Mouse (Mus musculus) heart, embryonic 16.5 days (tissue): Measurements from ENCODE around the gene Hc. TPM values are rescaled to one million over a fixed set of nuclear protein-coding genes. Genes with fewer than 3 reads are reported as not detected.

Experiments
- ATAC-seq: fragments of 200-750 bp; cut with Nextera tagmentation; replicated peaks from 2 replicates; pipeline ENCODE4 v1.8.0; 2017; ENCODE audit warnings: moderate number of reproducible peaks; ENCODE audit not compliant: insufficient read depth, low FRiP score; ENCODE audit errors: extremely low read depth
- H3K27ac ChIP-seq: fragments of 300-500 bp; sonication (generic); 2 replicates; pipeline ENCODE4 v1.5.1; 2014; ENCODE audit warnings: mild to moderate bottlenecking, low read length, control low read depth, moderate library complexity
- H3K27me3 ChIP-seq: fragments of 300-500 bp; sonication (generic); 2 replicates; pipeline ENCODE4 v1.6.1; 2014; ENCODE audit warnings: low read length, mixed read lengths; ENCODE audit not compliant: control insufficient read depth, insufficient read depth
- H3K36me3 ChIP-seq: fragments of 300-500 bp; sonication (generic); 2 replicates; pipeline ENCODE4 v1.6.1; 2014; ENCODE audit not compliant: control insufficient read depth, insufficient read depth
- H3K4me1 ChIP-seq: fragments of 300-500 bp; sonication (generic); 2 replicates; pipeline ENCODE4 v1.6.1; 2014; ENCODE audit warnings: low read length, mixed read lengths; ENCODE audit not compliant: control insufficient read depth, insufficient read depth
- H3K4me2 ChIP-seq: fragments of 300-500 bp; sonication (generic); 2 replicates; pipeline ENCODE4 v1.6.1; 2014; ENCODE audit warnings: low read depth, mild to moderate bottlenecking, control low read depth, low read length
- H3K4me3 ChIP-seq: fragments of 300-500 bp; sonication (generic); 2 replicates; pipeline ENCODE4 v1.5.1; 2014; ENCODE audit warnings: mild to moderate bottlenecking, control low read depth, low read length
- H3K9ac ChIP-seq: fragments of 300-500 bp; sonication (generic); 2 replicates; pipeline ENCODE4 v1.6.1; 2014; ENCODE audit warnings: low read length, control low read depth
- H3K9me3 ChIP-seq: fragments of 300-500 bp; sonication (generic); replicated peaks from 2 replicates; pipeline ENCODE4 v1.6.1; 2016; ENCODE audit warnings: low read length; ENCODE audit not compliant: control insufficient read depth
- WGBS: fragments of 180-500 bp; shearing (Covaris S2); extraction: QIAGEN DNeasy Blood & Tissue Kit; methylation state at CpG from one replicate; pipeline ENCODE4 v1.1.7; 2014; 5-methylcytosine and 5-hydroxymethylcytosine counted together
- polyA plus RNA-seq: library from polyadenylated mRNA; unstranded; fragments of >200 nt; fragmentation: Nextera tagmentation; extraction: Ambion mirVana; gene quantifications from 2 replicates; pipeline ENCODE4 v1.2.1, GENCODE M21; 2015

Gene Hc
- polyA plus RNA-seq, 1 experiment from 2014 or later: 0.09 TPM

- H3K4me2 ChIP-seq: no peak overlapping the region
- whole genome bisulfite sequencing: 79% methylated on average over 6 of the region's 6 CpGs
- ATAC-seq: no peak
Observed at GRCm38 (mm10) chr2:34976447-34976846, 84.8 kb downstream of the Hc start.

GRCm38 (mm10) chr2:34973087-34973486 lies 88.2 kb downstream of the Hc start:
- Histone ChIP-seq H3K4me3 (no peak overlapping the region), H3K36me3 (no peaks in the 10 kb centered on the region), H3K9me3 (peaks cover 5% of the 10 kb centered on the region; the same call in 1 of the 2 replicates), H3K27me3 (no peaks in the 10 kb centered on the region), H3K4me1 (0 out of 2 replicates have a peak, but pooled peaks cover 11% of the 10 kb centered on the region), H3K9ac (no peak overlapping the region), H3K4me2 (no peak overlapping the region), H3K27ac (no peak overlapping the region)
- 84% methylated on average over 8 of the region's 8 CpGs for WGBS
- no peak for ATAC-seq

More at GRCm38 (mm10) chr2:34976447-34976846, 84.8 kb downstream of the Hc start:
- peaks cover 5% of the 10 kb centered on the region; the same call in 1 of the 2 replicates for H3K4me1 ChIP-seq
- H3K9me3 ChIP-seq: peaks cover 5% of the 10 kb centered on the region; the same call in 1 of the 2 replicates
- no peaks in the 10 kb centered on the region for H3K27me3 ChIP-seq
- no peak overlapping the region for H3K27ac ChIP-seq
- H3K4me3 ChIP-seq: no peak overlapping the region
- no peak overlapping the region for H3K9ac ChIP-seq
- H3K36me3 ChIP-seq: no peaks in the 10 kb centered on the region

- Histone ChIP-seq H3K4me1 (0 out of 2 replicates have a peak, but pooled peaks cover 8% of the 10 kb centered on the region), H3K36me3 (no peaks in the 10 kb centered on the region), H3K9ac (no peak overlapping the region), H3K4me2 (no peak overlapping the region), H3K4me3 (no peak overlapping the region), H3K9me3 (peaks cover 5% of the 10 kb centered on the region; the same call in 1 of the 2 replicates), H3K27me3 (no peaks in the 10 kb centered on the region), H3K27ac (no peak overlapping the region)
- WGBS: 71% methylated on average over 11 of the region's 11 CpGs
- ATAC-seq: no peak
Observed at GRCm38 (mm10) chr2:34971080-34971888, 90.0 kb downstream of the Hc start.

GRCm38 (mm10) chr2:34970092-34970750 lies 91.0 kb downstream of the Hc start:
- 23% methylated on average over 9 of the region's 9 CpGs for WGBS
- H3K9ac ChIP-seq: no peak overlapping the region
- H3K9me3 ChIP-seq: peaks cover 4% of the 10 kb centered on the region; the same call in 1 of the 2 replicates
- H3K4me1 ChIP-seq: 0 out of 2 replicates have a peak, but pooled peaks cover 8% of the 10 kb centered on the region
- H3K4me3 ChIP-seq: no peak overlapping the region
- H3K4me2 ChIP-seq: no peak overlapping the region
- no peaks in the 10 kb centered on the region for H3K36me3 ChIP-seq
- H3K27ac ChIP-seq: no peak overlapping the region
- no peak; the same call in 1 of the 2 replicates for ATAC-seq
- H3K27me3 ChIP-seq: no peaks in the 10 kb centered on the region

GRCm38 (mm10) chr2:34969166-34969565 lies 92.1 kb downstream of the Hc start:
- H3K9me3 ChIP-seq: no peaks in the 10 kb centered on the region
- no peak overlapping the region for H3K4me3 ChIP-seq
- no peaks in the 10 kb centered on the region for H3K27me3 ChIP-seq
- H3K9ac ChIP-seq: no peak overlapping the region
- no peak overlapping the region for H3K4me2 ChIP-seq
- WGBS: 49% methylated on average over 7 of the region's 7 CpGs
- H3K4me1 ChIP-seq: 0 out of 2 replicates have a peak, but pooled peaks cover 8% of the 10 kb centered on the region
- H3K36me3 ChIP-seq: no peaks in the 10 kb centered on the region
- H3K27ac ChIP-seq: no peak overlapping the region
- no peak for ATAC-seq

GRCm38 (mm10) chr2:34966243-34966934 lies 94.8 kb downstream of the Hc start:
- Histone ChIP-seq H3K9me3 (no peaks in the 10 kb centered on the region), H3K4me3 (no peak overlapping the region), H3K9ac (no peak overlapping the region), H3K4me1 (0 out of 2 replicates have a peak, but pooled peaks cover 12% of the 10 kb centered on the region), H3K27ac (no peak overlapping the region), H3K27me3 (no peaks in the 10 kb centered on the region), H3K4me2 (no peak overlapping the region), H3K36me3 (no peaks in the 10 kb centered on the region)
- ATAC-seq: no peak
- WGBS: 78% methylated on average over 8 of the region's 8 CpGs

- H3K27ac ChIP-seq: no peak overlapping the region
- H3K9ac ChIP-seq: no peak overlapping the region
- H3K36me3 ChIP-seq: no peaks in the 10 kb centered on the region
- WGBS: 66% methylated on average over 8 of the region's 8 CpGs
- no peaks in the 10 kb centered on the region for H3K9me3 ChIP-seq
- no peak overlapping the region for H3K4me3 ChIP-seq
- peaks cover 16% of the 10 kb centered on the region; the same call in 1 of the 2 replicates for H3K4me1 ChIP-seq
- H3K4me2 ChIP-seq: no peak overlapping the region
- no peak for ATAC-seq
- H3K27me3 ChIP-seq: no peaks in the 10 kb centered on the region
Observed at GRCm38 (mm10) chr2:34965806-34966205, 95.4 kb downstream of the Hc start.

- Histone ChIP-seq H3K4me2 (no peak overlapping the region), H3K4me3 (no peak overlapping the region), H3K27ac (no peak overlapping the region), H3K4me1 (peaks cover 16% of the 10 kb centered on the region; the same call in 1 of the 2 replicates), H3K36me3 (no peaks in the 10 kb centered on the region), H3K9me3 (no peaks in the 10 kb centered on the region), H3K9ac (no peak overlapping the region), H3K27me3 (no peaks in the 10 kb centered on the region)
- no peak for ATAC-seq
- WGBS: 40% methylated on average over 9 of the region's 9 CpGs
Observed at GRCm38 (mm10) chr2:34965293-34965692, 95.9 kb downstream of the Hc start.
